Mouse (Mus musculus): ENCODE measurements around the gene Grin2a. TPM values are rescaled to one million over a fixed set of nuclear protein-coding genes. Genes with fewer than 3 reads are reported as not detected.

The Grin2a gene
- polyA plus RNA-seq, 1 experiment from 2014 or later: 0.65 TPM

GRCm38 (mm10) chr16:9857758-9858157, 137.6 kb downstream of the Grin2a start:
- Histone ChIP-seq H3K9me3 (replicated peaks; ENCODE audit: control insufficient read depth, low read length) (no peaks in the 10 kb centered on the region), H3K9ac (ENCODE audit: low read length) (no peak overlapping the region), H3K36me3 (ENCODE audit: control insufficient read depth, insufficient read depth, low read length) (no peaks in the 10 kb centered on the region), H3K27me3 (ENCODE audit: control insufficient read depth, insufficient read depth, low read length) (no peaks in the 10 kb centered on the region), H3K4me1 (ENCODE audit: control insufficient read depth, insufficient read depth, low read length) (no peaks in the 10 kb centered on the region), H3K4me3 (replicated peaks; ENCODE audit: low read length) (no peak overlapping the region), H3K27ac (ENCODE audit: low read length) (no peak overlapping the region), H3K4me2 (ENCODE audit: low read depth, low read length) (no peak overlapping the region)
- WGBS: 74% methylated on average over 2 of the region's 2 CpGs
- ATAC-seq (ENCODE audit: insufficient read depth, low FRiP score): no peak

GRCm38 (mm10) chr16:9851265-9851988, 143.9 kb downstream of the Grin2a start:
- H3K27ac ChIP-seq (ENCODE audit: low read length): no peak overlapping the region
- H3K4me3 ChIP-seq (replicated peaks; ENCODE audit: low read length): no peak overlapping the region
- H3K36me3 ChIP-seq (ENCODE audit: control insufficient read depth, insufficient read depth, low read length): no peaks in the 10 kb centered on the region
- no peaks in the 10 kb centered on the region for H3K4me1 ChIP-seq (ENCODE audit: control insufficient read depth, insufficient read depth, low read length)
- ATAC-seq (ENCODE audit: insufficient read depth, low FRiP score): no peak
- no peak overlapping the region for H3K9ac ChIP-seq (ENCODE audit: low read length)
- no peak overlapping the region for H3K4me2 ChIP-seq (ENCODE audit: low read depth, low read length)
- WGBS: 86% methylated on average over 12 of the region's 12 CpGs
- H3K9me3 ChIP-seq (replicated peaks; ENCODE audit: control insufficient read depth, low read length): no peaks in the 10 kb centered on the region
- no peaks in the 10 kb centered on the region for H3K27me3 ChIP-seq (ENCODE audit: control insufficient read depth, insufficient read depth, low read length)

GRCm38 (mm10) chr16:9841496-9841895, 153.9 kb downstream of the Grin2a start:
- H3K4me1 ChIP-seq (ENCODE audit: control insufficient read depth, insufficient read depth, low read length): no peaks in the 10 kb centered on the region
- 58% methylated on average over 3 of the region's 3 CpGs for WGBS
- ATAC-seq (ENCODE audit: insufficient read depth, low FRiP score): no peak
- no peaks in the 10 kb centered on the region for H3K9me3 ChIP-seq (replicated peaks; ENCODE audit: control insufficient read depth, low read length)
- no peak overlapping the region for H3K4me3 ChIP-seq (replicated peaks; ENCODE audit: low read length)
- no peaks in the 10 kb centered on the region for H3K36me3 ChIP-seq (ENCODE audit: control insufficient read depth, insufficient read depth, low read length)
- no peaks in the 10 kb centered on the region for H3K27me3 ChIP-seq (ENCODE audit: control insufficient read depth, insufficient read depth, low read length)
- H3K27ac ChIP-seq (ENCODE audit: low read length): no peak overlapping the region
- H3K9ac ChIP-seq (ENCODE audit: low read length): no peak overlapping the region
- no peak overlapping the region for H3K4me2 ChIP-seq (ENCODE audit: low read depth, low read length)

GRCm38 (mm10) chr16:9836542-9836941, 158.8 kb downstream of the Grin2a start:
- 31% methylated on average over 8 of the region's 8 CpGs for WGBS
- no peaks in the 10 kb centered on the region for H3K27me3 ChIP-seq (ENCODE audit: control insufficient read depth, insufficient read depth, low read length)
- no peak overlapping the region for H3K4me2 ChIP-seq (ENCODE audit: low read depth, low read length)
- no peaks in the 10 kb centered on the region for H3K36me3 ChIP-seq (ENCODE audit: control insufficient read depth, insufficient read depth, low read length)
- H3K9ac ChIP-seq (ENCODE audit: low read length): no peak overlapping the region
- no peak overlapping the region for H3K27ac ChIP-seq (ENCODE audit: low read length)
- H3K4me1 ChIP-seq (ENCODE audit: control insufficient read depth, insufficient read depth, low read length): no peaks in the 10 kb centered on the region
- no peaks in the 10 kb centered on the region for H3K9me3 ChIP-seq (replicated peaks; ENCODE audit: control insufficient read depth, low read length)
- H3K4me3 ChIP-seq (replicated peaks; ENCODE audit: low read length): no peak overlapping the region
- no peak for ATAC-seq (ENCODE audit: insufficient read depth, low FRiP score)

GRCm38 (mm10) chr16:9834236-9834635, 161.1 kb downstream of the Grin2a start:
- Histone ChIP-seq H3K9me3 (replicated peaks; ENCODE audit: control insufficient read depth, low read length) (no peaks in the 10 kb centered on the region), H3K9ac (ENCODE audit: low read length) (no peak overlapping the region), H3K27me3 (ENCODE audit: control insufficient read depth, insufficient read depth, low read length) (no peaks in the 10 kb centered on the region), H3K4me2 (ENCODE audit: low read depth, low read length) (no peak overlapping the region), H3K4me3 (replicated peaks; ENCODE audit: low read length) (no peak overlapping the region), H3K27ac (ENCODE audit: low read length) (no peak overlapping the region), H3K4me1 (ENCODE audit: control insufficient read depth, insufficient read depth, low read length) (no peaks in the 10 kb centered on the region), H3K36me3 (ENCODE audit: control insufficient read depth, insufficient read depth, low read length) (no peaks in the 10 kb centered on the region)
- no peak for ATAC-seq (ENCODE audit: insufficient read depth, low FRiP score)
- WGBS: 78% methylated on average over 2 of the region's 2 CpGs

GRCm38 (mm10) chr16:9825110-9825483, 170.3 kb downstream of the Grin2a start:
- Histone ChIP-seq H3K36me3 (ENCODE audit: control insufficient read depth, insufficient read depth, low read length) (no peaks in the 10 kb centered on the region), H3K9me3 (replicated peaks; ENCODE audit: control insufficient read depth, low read length) (no peaks in the 10 kb centered on the region), H3K27me3 (ENCODE audit: control insufficient read depth, insufficient read depth, low read length) (no peaks in the 10 kb centered on the region), H3K9ac (ENCODE audit: low read length) (no peak overlapping the region), H3K27ac (ENCODE audit: low read length) (no peak overlapping the region), H3K4me3 (replicated peaks; ENCODE audit: low read length) (no peak overlapping the region), H3K4me1 (ENCODE audit: control insufficient read depth, insufficient read depth, low read length) (no peaks in the 10 kb centered on the region), H3K4me2 (ENCODE audit: low read depth, low read length) (no peak overlapping the region)
- ATAC-seq (ENCODE audit: insufficient read depth, low FRiP score): no peak
- 66% methylated on average over 2 of the region's 2 CpGs for WGBS

GRCm38 (mm10) chr16:9824436-9825109, 170.8 kb downstream of the Grin2a start:
- H3K4me3 ChIP-seq (replicated peaks; ENCODE audit: low read length): no peak overlapping the region

GRCm38 (mm10) chr16:9823686-9824085, 171.7 kb downstream of the Grin2a start:
- Histone ChIP-seq H3K27me3 (ENCODE audit: control insufficient read depth, insufficient read depth, low read length) (no peaks in the 10 kb centered on the region), H3K36me3 (ENCODE audit: control insufficient read depth, insufficient read depth, low read length) (no peaks in the 10 kb centered on the region), H3K4me1 (ENCODE audit: control insufficient read depth, insufficient read depth, low read length) (no peaks in the 10 kb centered on the region), H3K4me3 (replicated peaks; ENCODE audit: low read length) (no peak overlapping the region), H3K9ac (ENCODE audit: low read length) (no peak overlapping the region), H3K4me2 (ENCODE audit: low read depth, low read length) (no peak overlapping the region), H3K9me3 (replicated peaks; ENCODE audit: control insufficient read depth, low read length) (no peaks in the 10 kb centered on the region), H3K27ac (ENCODE audit: low read length) (no peak overlapping the region)
- ATAC-seq (ENCODE audit: insufficient read depth, low FRiP score): no peak

More at GRCm38 (mm10) chr16:9824436-9825109, 170.8 kb downstream of the Grin2a start:
- no peaks in the 10 kb centered on the region for H3K4me1 ChIP-seq (ENCODE audit: control insufficient read depth, insufficient read depth, low read length)
- H3K9me3 ChIP-seq (replicated peaks; ENCODE audit: control insufficient read depth, low read length): no peaks in the 10 kb centered on the region
- H3K27me3 ChIP-seq (ENCODE audit: control insufficient read depth, insufficient read depth, low read length): no peaks in the 10 kb centered on the region
- ATAC-seq (ENCODE audit: insufficient read depth, low FRiP score): no peak
- no peak overlapping the region for H3K27ac ChIP-seq (ENCODE audit: low read length)
- H3K36me3 ChIP-seq (ENCODE audit: control insufficient read depth, insufficient read depth, low read length): no peaks in the 10 kb centered on the region
- WGBS: 75% methylated on average over 4 of the region's 4 CpGs
- no peak overlapping the region for H3K4me2 ChIP-seq (ENCODE audit: low read depth, low read length)
- no peak overlapping the region for H3K9ac ChIP-seq (ENCODE audit: low read length)

GRCm38 (mm10) chr16:9819508-9819907, 175.9 kb downstream of the Grin2a start:
- no peak overlapping the region for H3K27ac ChIP-seq (ENCODE audit: low read length)
- no peaks in the 10 kb centered on the region for H3K4me1 ChIP-seq (ENCODE audit: control insufficient read depth, insufficient read depth, low read length)
- no peaks in the 10 kb centered on the region for H3K9me3 ChIP-seq (replicated peaks; ENCODE audit: control insufficient read depth, low read length)
- H3K36me3 ChIP-seq (ENCODE audit: control insufficient read depth, insufficient read depth, low read length): no peaks in the 10 kb centered on the region
- H3K9ac ChIP-seq (ENCODE audit: low read length): no peak overlapping the region
- WGBS: 49% methylated on average over 3 of the region's 3 CpGs
- no peaks in the 10 kb centered on the region for H3K27me3 ChIP-seq (ENCODE audit: control insufficient read depth, insufficient read depth, low read length)
- H3K4me2 ChIP-seq (ENCODE audit: low read depth, low read length): no peak overlapping the region
- no peak for ATAC-seq (ENCODE audit: insufficient read depth, low FRiP score)
- no peak overlapping the region for H3K4me3 ChIP-seq (replicated peaks; ENCODE audit: low read length)
